Mouse (Mus musculus): ENCODE measurements at regions not wholly inside any gene's neighbourhood (a gene's known extent, or its start where the extent isn't known, plus 50 kb on each side); places are given as distances from the start of the nearest gene placed in this dataset.

DNA sequence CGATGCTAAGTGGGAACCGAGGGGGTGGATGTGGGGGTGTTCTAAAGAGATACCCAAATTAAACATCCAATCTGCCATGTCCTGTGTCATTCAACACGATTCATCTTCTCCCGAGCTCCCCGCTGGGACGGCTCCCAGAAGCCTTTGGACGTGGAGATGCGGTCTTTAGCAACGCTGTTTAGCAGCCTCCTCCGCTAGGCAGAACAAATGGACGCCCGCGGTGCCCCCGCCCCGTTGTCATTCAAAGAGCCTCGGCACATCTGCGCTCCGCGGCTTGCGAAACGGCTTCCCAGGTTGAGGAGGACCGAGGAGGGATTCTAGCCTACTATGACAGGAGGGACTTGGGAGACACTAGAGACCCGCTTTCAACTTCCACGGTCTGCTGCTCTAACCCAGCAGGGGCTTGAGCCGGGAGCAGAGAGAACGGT lies 136.2 kb downstream of the Nectin1 start:
- H3K4me3 ChIP-seq (ENCODE audit: control insufficient read depth in 1 of 2, insufficient read depth in 1 of 2, low read depth in 2 of 2, low read length in 2 of 2) = no peak overlapping the region

DNA sequence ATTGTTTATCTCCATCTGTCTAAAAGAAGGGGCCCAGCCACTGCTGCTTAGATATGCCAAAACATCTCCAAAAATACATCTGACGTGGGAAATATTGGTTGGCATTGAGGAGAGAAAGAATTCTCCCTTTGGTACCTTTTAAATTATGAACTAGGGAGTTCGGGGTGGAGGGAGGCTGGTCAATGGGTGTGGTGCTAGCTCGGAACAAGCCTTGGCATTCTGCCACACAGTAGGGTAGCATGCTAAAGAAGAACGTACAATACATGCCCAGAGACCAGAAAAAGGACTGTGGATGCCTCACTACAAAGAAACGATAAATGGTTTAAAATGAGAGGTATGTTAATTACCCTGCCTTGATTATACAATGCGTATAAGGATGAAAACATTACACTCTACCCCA lies 149.3 kb downstream of the Nectin1 start:
- TF ChIP-seq ZNF384 (IDR thresholded peaks at IDR 0.05; ENCODE audit: low read depth, low read length) (no peak), MAFK (IDR thresholded peaks at IDR 0.05; ENCODE audit: borderline replicate concordance, low read depth, low read length) (no peak), ETS1 (IDR thresholded peaks at IDR 0.05; ENCODE audit: low read depth, low read length) (no peak), UBTF (IDR thresholded peaks at IDR 0.05; ENCODE audit: borderline replicate concordance, insufficient read depth, low read depth, low read length) (no peak), CHD2 (IDR thresholded peaks at IDR 0.05; ENCODE audit: low read length) (no peak), MYB (IDR thresholded peaks at IDR 0.05; ENCODE audit: low read depth, low read length) (no peak), POLR2AphosphoS5 (IDR thresholded peaks at IDR 0.05; ENCODE audit: borderline replicate concordance, low read depth, low read length) (no peak), ELF1 (IDR thresholded peaks at IDR 0.05; ENCODE audit: low read depth, low read length) (no peak), USF1 (IDR thresholded peaks at IDR 0.05; ENCODE audit: low read depth, low read length) (no peak), BHLHE40 (IDR thresholded peaks at IDR 0.05; ENCODE audit: borderline replicate concordance, low read depth, low read length) (no peak), RCOR1 (IDR thresholded peaks at IDR 0.05; ENCODE audit: low read depth, low read length) (no peak), ZC3H11A (IDR thresholded peaks at IDR 0.05; ENCODE audit: low read depth, low read length) (no peak), ZKSCAN1 (IDR thresholded peaks at IDR 0.05; ENCODE audit: low read depth, low read length) (no peak), E2F4 (IDR thresholded peaks at IDR 0.05; ENCODE audit: borderline replicate concordance, low read depth, low read length) (no peak), MAZ (IDR thresholded peaks at IDR 0.05; ENCODE audit: low read depth, low read length) (no peak)
- no peaks in the 10 kb centered on the region for H3K36me3 ChIP-seq (ENCODE audit: control insufficient read depth in 1 of 2, insufficient read depth in 2 of 2, low read length in 2 of 2)
- no peak overlapping the region for H3K4me3 ChIP-seq (ENCODE audit: control insufficient read depth in 1 of 2, insufficient read depth in 1 of 2, low read depth in 2 of 2, low read length in 2 of 2)
- no peaks in the 10 kb centered on the region for H3K4me1 ChIP-seq (ENCODE audit: control insufficient read depth in 1 of 2, insufficient read depth in 2 of 2, low read length in 2 of 2)
- no peak overlapping the region for H3K27ac ChIP-seq (ENCODE audit: control insufficient read depth, low read depth, low read length)
- no peak overlapping the region for H3K9ac ChIP-seq (ENCODE audit: control insufficient read depth, low read depth, low read length, poor library complexity, severe bottlenecking)
- no peaks in the 10 kb centered on the region for H3K9me3 ChIP-seq (replicated peaks; ENCODE audit: insufficient read depth, low read length)
- no peaks in the 10 kb centered on the region for H3K27me3 ChIP-seq (ENCODE audit: control insufficient read depth in 1 of 2, insufficient read depth in 2 of 2, low read length in 2 of 2)
- DNase-seq (ENCODE audit: low read depth, low spot score) = no peak
- H3K79me2 ChIP-seq (ENCODE audit: control insufficient read depth, insufficient read depth, low read length, poor library complexity) = no peaks in the 10 kb centered on the region

More for the DNA sequence above, 136.2 kb downstream of the Nectin1 start:
- no peak for DNase-seq (ENCODE audit: low read depth, low spot score)
- Histone ChIP-seq H3K27me3 (ENCODE audit: control insufficient read depth in 1 of 2, insufficient read depth in 2 of 2, low read length in 2 of 2) (no peaks in the 10 kb centered on the region), H3K79me2 (ENCODE audit: control insufficient read depth, insufficient read depth, low read length, poor library complexity) (no peaks in the 10 kb centered on the region), H3K9me3 (replicated peaks; ENCODE audit: insufficient read depth, low read length) (no peaks in the 10 kb centered on the region), H3K9ac (ENCODE audit: control insufficient read depth, low read depth, low read length, poor library complexity, severe bottlenecking) (no peak overlapping the region), H3K36me3 (ENCODE audit: control insufficient read depth in 1 of 2, insufficient read depth in 2 of 2, low read length in 2 of 2) (no peaks in the 10 kb centered on the region), H3K4me1 (ENCODE audit: control insufficient read depth in 1 of 2, insufficient read depth in 2 of 2, low read length in 2 of 2) (no peaks in the 10 kb centered on the region), H3K27ac (ENCODE audit: control insufficient read depth, low read depth, low read length) (no peak overlapping the region)
- no peak for TF ChIP-seq CTCF (IDR thresholded peaks at IDR 0.05 in 2 of 3, conservative IDR thresholded peaks at IDR 0.05 in 1 of 3; ENCODE audit: control insufficient read depth in 1 of 3, insufficient read depth in 1 of 3, low read depth in 2 of 3, low read length in 3 of 3, poor library complexity in 1 of 3, severe bottlenecking in 1 of 3)
- no peak for TF ChIP-seq ZMIZ1 (IDR thresholded peaks at IDR 0.05; ENCODE audit: low read depth, low read length)
- TF ChIP-seq MAX (IDR thresholded peaks at IDR 0.05; ENCODE audit: low read length) = no peak
- TF ChIP-seq SMC3 (IDR thresholded peaks at IDR 0.05; ENCODE audit: low read depth, low read length) = no peak
- no peak for TF ChIP-seq BHLHE40 (IDR thresholded peaks at IDR 0.05; ENCODE audit: borderline replicate concordance, low read depth, low read length)
- TF ChIP-seq RCOR1 (IDR thresholded peaks at IDR 0.05; ENCODE audit: low read depth, low read length) = no peak
- TF ChIP-seq RAD21 (IDR thresholded peaks at IDR 0.05; ENCODE audit: low read depth, low read length) = no peak
- no peak for TF ChIP-seq POLR2A (IDR thresholded peaks at IDR 0.05; ENCODE audit: control insufficient read depth in 1 of 2, insufficient read depth in 1 of 2, low read depth in 1 of 2, low read length in 2 of 2, poor library complexity in 1 of 2)
- TF ChIP-seq ZC3H11A (IDR thresholded peaks at IDR 0.05; ENCODE audit: low read depth, low read length) = no peak
- TF ChIP-seq UBTF (IDR thresholded peaks at IDR 0.05; ENCODE audit: borderline replicate concordance, insufficient read depth, low read depth, low read length) = no peak
- TF ChIP-seq GATA1 (IDR thresholded peaks at IDR 0.05; ENCODE audit: low read depth, low read length) = no peak
- no peak for TF ChIP-seq NRF1 (IDR thresholded peaks at IDR 0.05; ENCODE audit: insufficient read depth, low read depth, low read length, poor library complexity, severe bottlenecking)
- TF ChIP-seq ZNF384 (IDR thresholded peaks at IDR 0.05; ENCODE audit: low read depth, low read length) = no peak
- no peak for TF ChIP-seq TCF12 (IDR thresholded peaks at IDR 0.05; ENCODE audit: low read depth, low read length)
- TF ChIP-seq USF1 (IDR thresholded peaks at IDR 0.05; ENCODE audit: low read depth, low read length) = no peak
- no peak for TF ChIP-seq ETS1 (IDR thresholded peaks at IDR 0.05; ENCODE audit: low read depth, low read length)
- TF ChIP-seq HCFC1 (IDR thresholded peaks at IDR 0.05; ENCODE audit: low read depth, low read length) = no peak
